Mouse (Mus musculus): ENCODE measurements around the gene Bnc2. TPM values are rescaled to one million over a fixed set of nuclear protein-coding genes. Genes with fewer than 3 reads are reported as not detected.

Gene Bnc2
- polyA plus RNA-seq (2016; fragmentation: Nextera tagmentation; extraction: Ambion mirVana) = 25.2 and 25.6 TPM in 2 replicates

- Histone ChIP-seq H3K4me2 (peak within 1 kb of the TSS; percentile 88), H3K9me3 (no peaks in the 10 kb centered on the region), H3K36me3 (no peaks in the 10 kb centered on the region), H3K4me1 (replicated peaks) (peaks cover 43% of the 10 kb centered on the region), H3K27me3 (peaks cover 22% of the 10 kb centered on the region), H3K4me3 (replicated peaks) (peak within 1 kb of the TSS; percentile 83), H3K9ac (replicated peaks) (peak within 1 kb of the TSS; percentile 94), H3K27ac (peak within 1 kb of the TSS; percentile 95)
- peak; percentile 66 for ATAC-seq (ENCODE audit: insufficient number of reproducible peaks, insufficient read depth, low FRiP score, low TSS enrichment, low read depth)
- under 1% methylated on average over 77 of the region's 80 CpGs for WGBS
These were observed at the start of gene Bnc2 for GRCm38 (mm10) chr4:84675171-84675973. TSS of gene Bnc2 (minus strand) at chr4:84675275.

DNA sequence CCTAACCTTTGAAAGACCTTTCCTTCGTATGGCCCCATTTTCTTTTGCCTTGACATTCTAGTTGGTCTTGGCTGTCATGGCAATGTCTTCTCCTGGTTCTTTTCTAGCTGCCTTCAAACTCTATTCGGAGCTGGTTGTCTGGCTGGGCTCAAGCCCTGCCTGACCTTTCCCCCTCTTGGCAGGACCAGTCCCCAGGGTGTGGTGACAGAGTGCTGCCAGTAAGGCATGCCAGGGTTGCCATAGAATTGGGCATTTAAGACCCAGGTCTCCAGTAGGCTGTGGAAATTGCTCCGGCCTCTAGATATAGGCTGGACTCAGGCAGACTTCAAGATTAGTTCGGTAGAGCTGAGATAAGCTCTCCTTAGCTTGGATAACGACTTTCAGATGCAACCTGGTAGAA, 32.9 kb upstream of the Bnc2 start:
- Histone ChIP-seq H3K27ac (no peak overlapping the region), H3K4me2 (no peak overlapping the region), H3K27me3 (no peaks in the 10 kb centered on the region), H3K4me1 (replicated peaks) (no peaks in the 10 kb centered on the region), H3K4me3 (replicated peaks) (no peak overlapping the region), H3K9me3 (no peaks in the 10 kb centered on the region), H3K9ac (replicated peaks) (no peak overlapping the region), H3K36me3 (no peaks in the 10 kb centered on the region)
- WGBS = 73% methylated on average over 5 of the region's 5 CpGs
- no peak for ATAC-seq (ENCODE audit: insufficient number of reproducible peaks, insufficient read depth, low FRiP score, low TSS enrichment, low read depth)

DNA sequence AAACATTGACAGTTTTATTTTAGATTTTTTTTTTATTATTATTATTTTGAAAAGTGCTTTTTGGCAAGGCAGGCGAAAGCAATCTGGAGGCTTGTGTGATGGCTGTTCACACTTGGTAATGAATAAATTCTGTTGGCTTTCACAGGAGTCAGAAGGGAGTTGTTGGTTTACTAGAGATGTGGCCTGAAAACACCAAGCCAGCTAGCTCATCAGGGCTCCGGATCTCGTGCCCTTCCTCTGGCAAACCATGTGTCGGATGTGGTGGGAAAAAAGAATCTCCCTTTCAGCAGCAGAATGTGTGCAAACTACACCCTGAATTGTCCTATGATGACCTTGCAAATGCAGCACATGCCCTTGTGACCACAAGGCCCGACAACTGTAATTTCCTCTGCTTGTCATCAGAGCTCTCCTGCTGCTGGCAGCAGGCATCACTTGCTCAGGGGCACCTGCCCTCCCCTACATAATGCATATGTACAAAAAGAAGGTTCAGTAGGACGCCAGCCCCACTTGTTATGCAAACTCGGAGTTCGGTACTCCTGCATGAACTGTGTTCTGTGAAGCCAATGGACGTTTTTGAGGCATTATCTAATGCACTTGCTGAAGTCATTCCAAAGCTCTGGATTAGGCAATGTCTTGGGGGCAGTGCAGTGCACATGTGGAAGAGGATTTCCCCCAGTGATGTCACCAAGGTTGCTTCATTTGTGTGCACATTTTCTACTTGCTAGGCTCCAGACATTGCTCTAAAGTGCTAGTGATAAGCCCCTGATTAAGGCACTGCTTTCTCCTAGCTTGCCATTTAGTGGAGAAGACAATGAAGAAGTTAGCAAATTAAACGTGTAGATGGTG, 10.7 kb upstream of the Bnc2 start:
- 68% methylated on average over 10 of the region's 10 CpGs for WGBS

DNA sequence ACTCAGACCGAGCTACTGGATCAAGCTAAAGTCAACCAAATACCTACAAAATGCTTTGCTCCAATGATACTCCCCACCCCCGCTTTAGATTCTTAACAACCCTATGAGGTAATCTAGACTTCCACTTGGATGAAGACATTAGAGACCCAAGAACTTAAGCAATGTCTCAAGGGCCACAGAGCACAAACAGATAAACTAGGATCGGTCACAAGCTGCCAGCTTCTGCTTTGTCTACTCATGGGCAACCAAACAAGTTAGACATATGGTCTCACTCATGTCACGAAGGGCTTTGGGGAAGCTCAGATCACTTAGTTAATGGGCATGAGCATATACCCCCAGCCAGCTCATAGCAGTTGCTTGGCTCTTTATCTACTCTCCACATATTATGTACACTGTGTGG, 9.9 kb upstream of the Bnc2 start:
- WGBS = 85% methylated on average over 4 of the region's 4 CpGs
- Histone ChIP-seq H3K27me3 (no peaks in the 10 kb centered on the region), H3K4me2 (no peak overlapping the region), H3K9me3 (no peaks in the 10 kb centered on the region), H3K9ac (replicated peaks) (no peak overlapping the region), H3K4me3 (replicated peaks) (no peak overlapping the region), H3K36me3 (no peaks in the 10 kb centered on the region), H3K4me1 (replicated peaks) (no peaks in the 10 kb centered on the region), H3K27ac (no peak overlapping the region)
- no peak for ATAC-seq (ENCODE audit: insufficient number of reproducible peaks, insufficient read depth, low FRiP score, low TSS enrichment, low read depth)

More for the DNA sequence above, 10.7 kb upstream of the Bnc2 start:
- no peaks in the 10 kb centered on the region for H3K27me3 ChIP-seq
- no peaks in the 10 kb centered on the region for H3K9me3 ChIP-seq
- H3K27ac ChIP-seq = no peak overlapping the region
- no peaks in the 10 kb centered on the region for H3K4me1 ChIP-seq (replicated peaks)
- H3K36me3 ChIP-seq = no peaks in the 10 kb centered on the region
- H3K9ac ChIP-seq (replicated peaks) = no peak overlapping the region
- no peak overlapping the region for H3K4me3 ChIP-seq (replicated peaks)
- no peak for ATAC-seq (ENCODE audit: insufficient number of reproducible peaks, insufficient read depth, low FRiP score, low TSS enrichment, low read depth)
- H3K4me2 ChIP-seq = no peak overlapping the region

DNA sequence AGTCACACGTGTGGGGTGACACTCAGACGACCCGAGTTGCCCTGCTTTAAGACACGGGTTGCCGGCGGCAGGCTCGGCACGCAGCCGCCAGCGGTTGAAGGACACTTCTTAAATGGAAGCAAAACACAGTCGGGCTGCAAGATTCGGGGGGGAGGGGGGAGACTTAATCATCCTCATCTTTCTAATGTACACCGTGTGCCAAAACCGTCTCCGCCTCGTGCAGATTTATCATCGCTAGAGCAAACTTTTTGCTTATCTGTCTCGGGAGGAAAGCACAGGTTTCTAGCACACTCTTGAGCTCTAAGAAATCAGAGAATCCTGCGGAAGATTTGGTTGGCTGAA, 870 bp upstream of the Bnc2 start:
- H3K9me3 ChIP-seq = no peaks in the 10 kb centered on the region
- H3K4me2 ChIP-seq = peak overlapping the region; percentile 88
- H3K36me3 ChIP-seq = no peaks in the 10 kb centered on the region
- WGBS = 2% methylated on average over 19 of the region's 19 CpGs
- peaks cover 38% of the 10 kb centered on the region for H3K4me1 ChIP-seq (replicated peaks)
- H3K27me3 ChIP-seq = peaks cover 22% of the 10 kb centered on the region
- peak overlapping the region; percentile 95 for H3K27ac ChIP-seq
- peak overlapping the region; percentile 83 for H3K4me3 ChIP-seq (replicated peaks)
- H3K9ac ChIP-seq (replicated peaks) = peak overlapping the region; percentile 94
- ATAC-seq (ENCODE audit: insufficient number of reproducible peaks, insufficient read depth, low FRiP score, low TSS enrichment, low read depth) = no peak

GRCm38 (mm10) chr4:84674318-84675170, 531 bp downstream of the Bnc2 start:
- peak overlapping the region; percentile 83 for H3K4me3 ChIP-seq (replicated peaks)
- peak overlapping the region; percentile 95 for H3K27ac ChIP-seq
- no peaks in the 10 kb centered on the region for H3K9me3 ChIP-seq
- 0% methylated on average over 89 of the region's 104 CpGs for WGBS
- peak overlapping the region; percentile 88 for H3K4me2 ChIP-seq
- H3K36me3 ChIP-seq = no peaks in the 10 kb centered on the region
- H3K27me3 ChIP-seq = peaks cover 22% of the 10 kb centered on the region
- H3K4me1 ChIP-seq (replicated peaks) = peaks cover 46% of the 10 kb centered on the region
- ATAC-seq (ENCODE audit: insufficient number of reproducible peaks, insufficient read depth, low FRiP score, low TSS enrichment, low read depth) = peak; percentile 77
- H3K9ac ChIP-seq (replicated peaks) = peak overlapping the region; percentile 94

DNA sequence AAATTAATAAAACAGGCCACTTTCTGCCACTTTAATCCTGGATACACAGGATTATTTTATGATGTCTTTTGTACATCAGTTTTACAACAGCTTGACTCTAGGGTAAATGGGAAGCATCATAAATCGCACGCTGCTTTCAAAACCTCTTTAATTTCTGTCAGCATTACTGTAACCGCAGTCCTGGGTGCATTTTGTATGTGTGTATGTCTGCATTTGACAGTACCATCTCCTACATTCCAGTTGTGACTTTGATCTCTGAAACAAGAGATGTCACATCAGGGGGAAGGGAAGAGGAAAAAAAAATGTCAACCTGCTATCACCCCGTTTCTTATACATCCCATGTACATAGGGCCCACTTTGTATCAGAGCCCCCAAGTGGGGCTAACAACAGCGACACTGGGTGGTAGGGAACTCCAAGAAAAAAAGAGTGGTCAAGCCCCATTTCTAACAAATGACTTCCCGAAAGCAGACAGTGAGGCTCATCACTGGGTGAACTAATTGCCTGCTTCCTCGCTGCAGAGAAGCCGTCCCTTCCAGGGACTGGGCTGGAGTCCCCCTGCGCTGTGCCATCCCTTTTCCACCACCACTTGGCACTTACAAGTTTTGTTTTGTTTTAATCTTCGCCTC, 1.3 kb downstream of the Bnc2 start:
- no peak for ATAC-seq (ENCODE audit: insufficient number of reproducible peaks, insufficient read depth, low FRiP score, low TSS enrichment, low read depth)
- H3K27me3 ChIP-seq = peaks cover 22% of the 10 kb centered on the region
- H3K27ac ChIP-seq = peak overlapping the region; percentile 95
- peaks cover 53% of the 10 kb centered on the region for H3K4me1 ChIP-seq (replicated peaks)
- peak overlapping the region; percentile 83 for H3K4me3 ChIP-seq (replicated peaks)
- no peaks in the 10 kb centered on the region for H3K36me3 ChIP-seq
- peak overlapping the region; percentile 88 for H3K4me2 ChIP-seq
- H3K9me3 ChIP-seq = no peaks in the 10 kb centered on the region
- 5% methylated on average over 10 of the region's 10 CpGs for WGBS
- H3K9ac ChIP-seq (replicated peaks) = peak overlapping the region; percentile 94

DNA sequence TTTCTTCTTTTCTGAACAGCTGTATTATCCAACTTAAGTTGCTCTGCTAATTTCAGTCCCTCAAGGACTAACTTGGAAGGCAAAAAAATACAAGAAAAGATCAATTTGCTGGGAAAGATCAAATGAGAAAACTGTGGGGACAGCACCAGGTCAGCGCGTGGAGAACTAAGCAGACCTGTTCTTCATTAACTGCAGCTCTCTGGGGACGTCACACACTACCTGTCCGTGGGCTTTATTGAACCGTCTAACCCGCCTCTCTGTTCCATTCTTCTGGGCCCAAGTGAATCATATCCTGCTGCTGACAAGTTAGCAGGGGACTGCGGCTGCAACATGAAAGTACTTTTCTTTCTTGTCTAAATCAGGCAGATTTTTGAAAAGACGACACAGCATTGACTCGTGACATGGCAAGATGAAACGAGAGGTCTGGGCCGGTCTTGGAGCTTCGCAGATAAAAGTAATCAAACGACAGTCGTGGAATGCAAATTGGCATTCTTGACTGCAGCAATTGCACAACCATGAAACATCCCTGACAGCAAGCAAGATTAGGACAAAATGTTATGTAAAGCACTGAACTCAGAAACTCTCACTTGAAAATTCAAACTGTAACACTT, 2.8 kb downstream of the Bnc2 start:
- peaks cover 15% of the 10 kb centered on the region for H3K27me3 ChIP-seq
- WGBS = 4% methylated on average over 14 of the region's 14 CpGs
- peak overlapping the region; percentile 83 for H3K4me3 ChIP-seq (replicated peaks)
- peak overlapping the region; percentile 94; the same call in 1 of the 2 replicates for H3K9ac ChIP-seq (replicated peaks)
- 0 out of 2 replicates have a peak overlapping the region, but pooled peaks have one; percentile 12 for H3K27ac ChIP-seq
- no peaks in the 10 kb centered on the region for H3K9me3 ChIP-seq
- H3K36me3 ChIP-seq = no peaks in the 10 kb centered on the region
- ATAC-seq (ENCODE audit: insufficient number of reproducible peaks, insufficient read depth, low FRiP score, low TSS enrichment, low read depth) = no peak
- peaks cover 53% of the 10 kb centered on the region for H3K4me1 ChIP-seq (replicated peaks)
- peak overlapping the region; percentile 88 for H3K4me2 ChIP-seq

DNA sequence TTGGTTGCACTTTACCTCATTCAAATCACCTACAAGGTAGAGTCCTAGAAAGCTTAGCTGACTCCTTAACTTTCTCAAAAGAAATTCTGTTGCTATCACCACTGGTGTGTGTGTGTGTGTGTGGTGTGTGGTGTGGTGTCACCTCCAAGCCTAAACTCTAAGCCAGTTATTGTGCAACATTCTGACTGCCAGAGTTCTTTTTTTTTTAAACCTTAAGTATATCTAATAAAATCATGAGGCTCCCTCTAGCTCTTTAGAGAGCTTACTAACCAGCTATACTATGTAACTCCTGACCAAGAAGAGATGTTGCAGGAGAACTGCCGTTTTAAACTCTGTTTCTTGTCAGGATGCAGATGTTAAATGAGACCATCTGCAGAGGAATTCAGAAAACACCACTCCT, 4.1 kb downstream of the Bnc2 start:
- no peaks in the 10 kb centered on the region for H3K9me3 ChIP-seq
- H3K4me3 ChIP-seq (replicated peaks) = no peak overlapping the region
- H3K27me3 ChIP-seq = peaks cover 5% of the 10 kb centered on the region; the same call in 1 of the 2 replicates
- whole genome bisulfite sequencing = 17% methylated on average over 1 of the region's 1 CpGs
- no peak for ATAC-seq (ENCODE audit: insufficient number of reproducible peaks, insufficient read depth, low FRiP score, low TSS enrichment, low read depth)
- H3K27ac ChIP-seq = 0 out of 2 replicates have a peak overlapping the region, but pooled peaks have one; percentile 25
- peaks cover 48% of the 10 kb centered on the region for H3K4me1 ChIP-seq (replicated peaks)
- no peak overlapping the region for H3K9ac ChIP-seq (replicated peaks)
- H3K4me2 ChIP-seq = peak overlapping the region; percentile 26
- no peaks in the 10 kb centered on the region for H3K36me3 ChIP-seq

- H3K27ac ChIP-seq = no peak overlapping the region
These were observed 5.4 kb downstream of the Bnc2 start for GRCm38 (mm10) chr4:84669650-84670049.

More at GRCm38 (mm10) chr4:84669650-84670049, 5.4 kb downstream of the Bnc2 start:
- ATAC-seq (ENCODE audit: insufficient number of reproducible peaks, insufficient read depth, low FRiP score, low TSS enrichment, low read depth) = no peak
- 63% methylated on average over 5 of the region's 5 CpGs for WGBS
- Histone ChIP-seq H3K36me3 (no peaks in the 10 kb centered on the region), H3K4me1 (replicated peaks) (peaks cover 47% of the 10 kb centered on the region), H3K4me3 (replicated peaks) (no peak overlapping the region), H3K9me3 (no peaks in the 10 kb centered on the region), H3K4me2 (peak overlapping the region; percentile 13; the same call in 1 of the 2 replicates), H3K27me3 (peaks cover 5% of the 10 kb centered on the region; the same call in 1 of the 2 replicates), H3K9ac (replicated peaks) (no peak overlapping the region)
